Mouse (Mus musculus) lung, embryonic 14.5 days (tissue): ENCODE data around the gene Tfap2c. TPM values are rescaled to one million over a fixed set of nuclear protein-coding genes. Genes with fewer than 3 reads are reported as not detected.

Source experiments
- ATAC-seq: fragments of 200-750 bp; cut with Nextera tagmentation; 2 replicates; pipeline ENCODE4 v1.8.0; 2017; ENCODE audit warnings: mild to moderate bottlenecking, moderate TSS enrichment, moderate library complexity; ENCODE audit not compliant: insufficient read depth
- DNase-seq: peaks from one replicate; pipeline ENCODE4 v3.0.0-alpha.2; 2015
- H3K27ac ChIP-seq: fragments of 300-500 bp; sonication (generic); 2 replicates; pipeline ENCODE4 v1.5.1; 2014; ENCODE audit warnings: low read depth, mild to moderate bottlenecking, moderate library complexity
- H3K27me3 ChIP-seq: fragments of 300-500 bp; sonication (generic); 2 replicates; pipeline ENCODE4 v1.6.1; 2014; ENCODE audit warnings: low read length, control low read depth; ENCODE audit not compliant: insufficient read depth
- H3K36me3 ChIP-seq: fragments of 300-500 bp; sonication (generic); 2 replicates; pipeline ENCODE4 v1.6.1; 2014; ENCODE audit warnings: control low read depth; ENCODE audit not compliant: insufficient read depth
- H3K4me1 ChIP-seq: fragments of 300-500 bp; sonication (generic); 2 replicates; pipeline ENCODE4 v1.6.1; 2014; ENCODE audit warnings: antibody characterized with exemption, control low read depth; ENCODE audit not compliant: insufficient read depth
- H3K4me2 ChIP-seq: fragments of 300-500 bp; sonication (generic); 2 replicates; pipeline ENCODE4 v1.6.1; 2014; ENCODE audit warnings: mild to moderate bottlenecking
- H3K4me3 ChIP-seq: fragments of 300-500 bp; sonication (generic); 2 replicates; pipeline ENCODE4 v1.5.1; 2014; ENCODE audit warnings: low read depth, low read length
- H3K9ac ChIP-seq: fragments of 300-500 bp; sonication (generic); 2 replicates; pipeline ENCODE4 v1.6.1; 2014
- H3K9me3 ChIP-seq: fragments of 300-500 bp; sonication (generic); 2 replicates; pipeline ENCODE4 v1.6.1; 2016; ENCODE audit warnings: low read depth, low read length, control low read depth
- CTCF ChIP-seq: IDR thresholded peaks from 2 replicates; pipeline ENCODE4 v1.5.1; 2016; ENCODE audit warnings: antibody characterized with exemption, low read depth
- WGBS: fragments of 180-500 bp; shearing (Covaris S2); extraction: QIAGEN DNeasy Blood & Tissue Kit; methylation state at CpG from one replicate; pipeline ENCODE4 v1.1.7; 2014; 5-methylcytosine and 5-hydroxymethylcytosine counted together
- polyA plus RNA-seq: library from polyadenylated mRNA; unstranded; fragments of >200 nt; fragmentation: Nextera tagmentation; extraction: Ambion mirVana; gene quantifications from 2 replicates; pipeline ENCODE4 v1.2.1, GENCODE M21; 2014

Tfap2c gene
- polyA plus RNA-seq, 1 experiment from 2014 or later, result 0.14 TPM

GRCm38 (mm10) chr2:172516407-172516992 lies 32.9 kb upstream of the Tfap2c start:
- ATAC-seq, result no peak
- DNase-seq, result no peak
- Histone ChIP-seq H3K4me2 (no peak overlapping the region), H3K4me1 (no peaks in the 10 kb centered on the region), H3K36me3 (no peaks in the 10 kb centered on the region), H3K27me3 (no peaks in the 10 kb centered on the region), H3K9ac (no peak overlapping the region), H3K9me3 (no peaks in the 10 kb centered on the region), H3K27ac (no peak overlapping the region), H3K4me3 (no peak overlapping the region)
- 20% methylated on average over 11 of the region's 11 CpGs for WGBS
- no peak for TF ChIP-seq CTCF

DNA sequence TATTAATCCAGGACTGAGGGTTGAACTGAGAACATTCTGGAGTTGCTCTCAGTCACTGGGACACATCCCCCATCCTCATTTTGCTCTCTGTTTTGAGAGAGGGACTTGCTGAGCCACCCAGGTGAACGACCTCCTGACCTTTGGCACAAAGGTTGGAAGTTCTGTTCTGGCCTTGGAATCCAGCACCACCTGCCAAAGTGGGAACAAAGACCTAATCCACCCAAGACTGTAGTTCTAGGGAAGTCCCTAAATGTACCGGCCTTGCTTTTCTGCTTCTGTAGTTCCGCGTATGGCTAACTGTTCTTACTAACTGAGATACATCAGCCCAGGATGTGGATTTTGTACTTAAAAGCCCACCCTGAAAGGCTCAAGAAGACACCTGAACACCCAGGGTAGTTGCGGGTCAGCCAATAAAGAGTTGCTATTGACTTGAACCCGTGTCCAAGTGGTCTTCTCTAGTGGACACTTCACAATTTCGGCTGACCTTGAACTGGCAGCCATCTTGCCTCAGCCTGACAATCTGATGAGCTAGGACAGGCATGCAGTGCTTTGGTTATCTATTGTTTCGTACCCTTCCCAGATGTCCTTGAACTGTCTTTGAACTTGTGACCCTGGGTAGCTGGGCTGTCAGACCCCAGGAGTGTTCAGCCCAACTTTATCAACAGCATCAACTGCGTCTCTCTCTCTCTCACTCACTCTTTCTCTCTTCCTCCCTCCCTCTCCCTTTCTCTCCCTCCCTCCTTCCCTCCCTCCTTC lies 28.6 kb upstream of the Tfap2c start:
- Histone ChIP-seq H3K4me1 (no peaks in the 10 kb centered on the region), H3K9me3 (no peaks in the 10 kb centered on the region), H3K9ac (no peak overlapping the region), H3K36me3 (no peaks in the 10 kb centered on the region), H3K27me3 (no peaks in the 10 kb centered on the region), H3K27ac (no peak overlapping the region), H3K4me3 (no peak overlapping the region), H3K4me2 (no peak overlapping the region)
- DNase-seq (no peak), ATAC-seq (no peak)
- 82% methylated on average over 9 of the region's 9 CpGs for WGBS
- TF ChIP-seq CTCF, result no peak

- Histone ChIP-seq H3K4me2 (no peak overlapping the region), H3K4me1 (no peaks in the 10 kb centered on the region), H3K27me3 (no peaks in the 10 kb centered on the region), H3K36me3 (no peaks in the 10 kb centered on the region), H3K9me3 (no peaks in the 10 kb centered on the region), H3K9ac (no peak overlapping the region), H3K4me3 (no peak overlapping the region), H3K27ac (no peak overlapping the region)
- no peak for ATAC-seq
- 82% methylated on average over 11 of the region's 12 CpGs for WGBS
- DNase-seq, result no peak
- TF ChIP-seq CTCF, result no peak
Measured at GRCm38 (mm10) chr2:172522528-172522927, 26.9 kb upstream of the Tfap2c start.

DNA sequence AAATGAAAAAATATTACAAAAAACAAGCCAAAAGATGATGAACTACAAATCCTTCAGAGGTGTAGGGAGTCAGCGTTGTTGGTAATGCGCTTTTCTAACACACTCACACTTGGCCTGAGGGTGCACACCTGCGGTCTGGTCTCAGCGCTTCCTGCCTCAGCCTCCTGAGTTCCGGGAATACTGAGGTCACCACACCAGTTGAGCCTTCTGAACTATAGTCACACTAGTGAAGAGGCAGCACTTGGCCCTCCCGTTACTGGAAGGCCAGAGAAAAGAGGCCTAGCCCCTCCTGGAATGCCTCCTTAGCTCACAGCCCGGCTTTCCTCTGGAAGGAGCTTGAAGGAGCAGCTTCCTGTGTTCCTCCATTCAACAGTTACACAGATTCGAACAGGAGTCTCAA lies 22.2 kb upstream of the Tfap2c start:
- TF ChIP-seq CTCF, result no peak
- H3K9ac ChIP-seq, result no peak overlapping the region
- DNase-seq (no peak), ATAC-seq (no peak)
- H3K9me3 ChIP-seq, result no peaks in the 10 kb centered on the region
- 79% methylated on average over 8 of the region's 8 CpGs for WGBS
- H3K36me3 ChIP-seq, result no peaks in the 10 kb centered on the region
- no peak overlapping the region for H3K27ac ChIP-seq
- no peaks in the 10 kb centered on the region for H3K27me3 ChIP-seq
- H3K4me3 ChIP-seq, result no peak overlapping the region
- no peak overlapping the region for H3K4me2 ChIP-seq
- no peaks in the 10 kb centered on the region for H3K4me1 ChIP-seq

GRCm38 (mm10) chr2:172543987-172544386 lies 5.4 kb upstream of the Tfap2c start:
- 37% methylated on average over 4 of the region's 4 CpGs for WGBS
- no peak overlapping the region for H3K27ac ChIP-seq
- no peak overlapping the region for H3K4me3 ChIP-seq
- no peak for ATAC-seq
- TF ChIP-seq CTCF, result no peak
- 0 out of 2 replicates have a peak, but pooled peaks cover 4% of the 10 kb centered on the region for H3K4me1 ChIP-seq
- H3K4me2 ChIP-seq, result no peak overlapping the region
- H3K27me3 ChIP-seq, result peaks cover 53% of the 10 kb centered on the region
- H3K9me3 ChIP-seq, result 0 out of 2 replicates have a peak, but pooled peaks cover 6% of the 10 kb centered on the region
- H3K36me3 ChIP-seq, result no peaks in the 10 kb centered on the region
- no peak overlapping the region for H3K9ac ChIP-seq
- DNase-seq, result no peak

DNA sequence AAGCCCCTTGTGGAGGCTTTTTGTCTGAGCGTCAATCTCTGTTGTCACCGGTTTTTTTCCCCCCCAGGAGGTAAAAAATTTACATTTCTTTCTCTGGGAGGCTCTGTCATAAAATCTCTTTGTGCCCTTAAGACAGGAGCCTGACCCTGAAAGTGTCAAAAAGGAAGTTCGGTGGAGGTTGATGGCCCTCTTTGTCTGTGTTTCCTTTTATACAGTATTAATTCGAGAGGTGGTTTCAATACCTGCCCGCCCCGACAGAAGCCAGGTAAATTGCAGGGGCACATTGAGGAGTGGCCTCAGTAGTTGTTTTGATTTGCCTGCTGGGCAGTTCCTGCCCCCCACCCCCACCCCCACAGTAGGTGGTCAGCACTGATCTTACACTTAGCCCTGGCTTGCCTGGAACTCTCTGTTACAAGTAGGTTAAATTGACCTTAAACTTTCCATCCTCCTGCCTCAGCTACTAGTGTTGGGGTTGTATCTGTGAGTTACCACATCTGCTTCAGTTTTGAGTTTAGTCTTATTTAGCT lies 4.7 kb upstream of the Tfap2c start:
- H3K4me1 ChIP-seq, result peaks cover 5% of the 10 kb centered on the region; the same call in 1 of the 2 replicates
- peaks cover 60% of the 10 kb centered on the region for H3K27me3 ChIP-seq
- WGBS, result 10% methylated on average over 6 of the region's 6 CpGs
- no peak overlapping the region for H3K4me2 ChIP-seq
- 0 out of 2 replicates have a peak, but pooled peaks cover 6% of the 10 kb centered on the region for H3K9me3 ChIP-seq
- TF ChIP-seq CTCF, result no peak
- ATAC-seq (no peak), DNase-seq (no peak)
- no peak overlapping the region for H3K4me3 ChIP-seq
- H3K36me3 ChIP-seq, result no peaks in the 10 kb centered on the region
- H3K9ac ChIP-seq, result no peak overlapping the region
- no peak overlapping the region for H3K27ac ChIP-seq

DNA sequence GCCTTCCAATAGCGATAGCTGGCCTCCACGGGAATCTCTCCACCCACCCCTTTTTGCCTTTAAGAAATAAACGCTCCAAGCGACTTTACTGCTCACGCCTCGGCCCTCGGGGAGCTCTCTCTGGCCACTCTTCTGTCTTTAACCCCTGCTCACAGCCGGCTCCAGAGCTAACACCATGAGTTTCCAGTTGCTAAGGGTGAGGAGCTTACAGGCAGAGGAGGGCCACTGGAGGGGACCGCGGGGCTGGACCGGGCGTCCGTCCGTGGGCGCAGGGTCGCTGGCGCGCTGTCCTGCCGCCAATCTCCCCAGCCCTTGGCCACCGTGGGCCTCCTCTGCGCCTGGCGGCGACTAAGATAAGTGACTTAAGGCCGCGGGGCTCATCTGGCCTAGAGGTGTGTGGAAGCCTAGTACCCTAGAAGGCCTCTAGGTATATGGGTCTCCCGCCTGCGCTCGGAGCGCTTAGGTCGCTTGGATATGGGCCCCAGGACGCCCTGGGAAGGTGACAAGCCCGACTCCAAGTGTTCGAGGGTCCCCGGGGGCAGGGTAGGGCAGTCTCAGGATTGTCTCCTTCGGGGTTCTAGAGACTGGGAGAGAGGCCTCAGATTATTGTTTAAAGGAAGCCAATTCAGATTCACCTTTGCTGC lies 3.7 kb upstream of the Tfap2c start:
- H3K9ac ChIP-seq, result no peak overlapping the region
- no peak overlapping the region for H3K27ac ChIP-seq
- H3K9me3 ChIP-seq, result no peaks in the 10 kb centered on the region
- WGBS, result 6% methylated on average over 35 of the region's 35 CpGs
- H3K4me1 ChIP-seq, result peaks cover 8% of the 10 kb centered on the region; the same call in 1 of the 2 replicates
- ATAC-seq, result no peak
- peaks cover 70% of the 10 kb centered on the region for H3K27me3 ChIP-seq
- no peak overlapping the region for H3K4me2 ChIP-seq
- no peak for TF ChIP-seq CTCF
- H3K36me3 ChIP-seq, result no peaks in the 10 kb centered on the region
- DNase-seq, result no peak
- H3K4me3 ChIP-seq, result no peak overlapping the region
